8 mouse cellular contexts compared by ENCODE assay signal in the genomic region with DNA sequence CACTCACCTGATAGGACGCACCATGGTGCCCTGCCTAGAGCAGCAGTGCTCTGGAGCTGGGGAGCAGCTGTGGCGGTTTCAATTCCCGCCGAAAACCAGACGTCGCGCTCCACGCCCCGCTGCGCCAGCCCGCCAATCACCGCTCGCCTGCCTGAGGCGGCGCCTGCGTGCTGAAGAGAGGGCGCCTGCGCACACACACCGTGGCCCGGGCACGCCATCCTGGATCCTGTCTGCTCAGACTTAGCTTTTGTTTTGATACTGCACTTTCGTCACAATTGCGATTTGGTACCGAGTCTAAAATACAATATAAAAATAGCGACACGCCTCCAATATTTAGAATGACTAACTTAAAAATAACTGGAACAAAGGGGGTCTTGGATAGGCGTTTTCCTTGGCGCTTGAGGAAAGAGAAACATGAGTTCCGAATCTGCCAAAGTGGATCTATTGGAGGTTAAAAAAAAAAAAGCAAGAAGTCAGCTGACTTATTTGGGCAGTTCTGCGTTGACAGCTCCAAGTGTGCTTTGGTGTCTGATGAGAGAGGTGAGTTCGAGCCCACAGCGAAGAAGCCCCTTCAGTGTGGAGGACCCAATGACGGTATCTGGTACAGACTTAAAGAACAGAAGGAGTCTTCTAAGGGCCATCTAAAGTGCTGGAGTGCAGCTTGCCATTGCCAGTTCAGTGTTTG. TPM values are rescaled to one million over a fixed set of nuclear protein-coding genes. Genes with fewer than 3 reads are reported as not detected.
DNase-seq lines count a peak whose midpoint lies in the region; ATAC-seq and TF ChIP-seq lines count a peak whose summit lies in the region.

A gene (minus strand): TSS at position 101 of the 685 bp plus-strand sequence.
A gene (plus strand): TSS at position 476 of the 685 bp plus-strand sequence.

- H3K9ac ChIP-seq in embryonic facial prominence, embryonic 14.5 days (ENCODE audit: low read depth, low read length): peak within 1 kb of the TSS; percentile 72
- peak within 1 kb of the TSS; percentile 72 for H3K9ac ChIP-seq in heart, adult 2 months (ENCODE audit: low read depth, low read length)
- peak within 1 kb of the TSS; percentile 81 for H3K9ac ChIP-seq in limb, embryonic 13.5 days
- peak within 1 kb of the TSS; percentile 58 for H3K9ac ChIP-seq in midbrain, embryonic 16.5 days (ENCODE audit: low read depth, low read length)

- H3K9me3 ChIP-seq in embryonic facial prominence, embryonic 14.5 days (ENCODE audit: control insufficient read depth, low read length): no peaks in the 10 kb centered on the region
- no peaks in the 10 kb centered on the region for H3K9me3 ChIP-seq in limb, embryonic 13.5 days
- H3K9me3 ChIP-seq in midbrain, embryonic 16.5 days (replicated peaks; ENCODE audit: control insufficient read depth, low read length, poor library complexity, severe bottlenecking): no peaks in the 10 kb centered on the region

- intact Hi-C loops in heart, adult 2 months (cut with DNase I): loop anchor here (2.0 to 5.0 kb wide), 3 partner anchors 91 to 508 kb away; a partner anchor contains a TSS

- peaks cover 2% of the 10 kb centered on the region; the same call in 1 of the 2 replicates for H3K79me2 ChIP-seq in heart, adult 2 months (replicated peaks; ENCODE audit: control insufficient read depth, insufficient read depth, low read length)

- ATAC-seq in embryonic facial prominence, embryonic 14.5 days (ENCODE audit: low read depth): peak; percentile 100
- peak; percentile 99 for ATAC-seq in limb, embryonic 13.5 days (ENCODE audit: low FRiP score, low read depth)
- peak; percentile 98 for ATAC-seq in midbrain, embryonic 16.5 days

- under 1% methylated on average over 32 of the region's 33 CpGs for WGBS in embryonic facial prominence, embryonic 14.5 days
- under 1% methylated on average over 33 of the region's 33 CpGs for WGBS in heart, adult 2 months
- WGBS in limb, embryonic 13.5 days: under 1% methylated on average over 33 of the region's 33 CpGs
- under 1% methylated on average over 33 of the region's 33 CpGs for WGBS in midbrain, embryonic 16.5 days

- peak; percentile 70 for TF ChIP-seq POLR2A in heart, adult 2 months (IDR thresholded peaks at IDR 0.05; ENCODE audit: insufficient read depth, low read depth, low read length)

- TF ChIP-seq CTCF in heart, adult 2 months (IDR thresholded peaks at IDR 0.05): no peak

- H3K36me3 ChIP-seq in embryonic facial prominence, embryonic 14.5 days (ENCODE audit: control insufficient read depth, insufficient read depth, low read length): peaks cover 18% of the 10 kb centered on the region; the same call in 1 of the 2 replicates
- no peaks in the 10 kb centered on the region for H3K36me3 ChIP-seq in heart, adult 2 months (ENCODE audit: control insufficient read depth, insufficient read depth, low read length)
- peaks cover 12% of the 10 kb centered on the region for H3K36me3 ChIP-seq in limb, embryonic 13.5 days
- peaks cover 3% of the 10 kb centered on the region; the same call in 1 of the 2 replicates for H3K36me3 ChIP-seq in midbrain, embryonic 16.5 days (ENCODE audit: control insufficient read depth, insufficient read depth, low read length)

- peak within 1 kb of the TSS; percentile 53; the same call in 1 of the 2 replicates for H3K27ac ChIP-seq in embryonic facial prominence, embryonic 14.5 days (replicated peaks; ENCODE audit: low read depth, low read length)
- peak within 1 kb of the TSS; percentile 98 for H3K27ac ChIP-seq in heart, adult 2 months
- H3K27ac ChIP-seq in limb, embryonic 13.5 days: no peak within 1 kb of the TSS
- peak within 1 kb of the TSS; percentile 56 for H3K27ac ChIP-seq in midbrain, embryonic 16.5 days (ENCODE audit: low read length)

- peaks cover 14% of the 10 kb centered on the region for H3K4me1 ChIP-seq in embryonic facial prominence, embryonic 14.5 days (ENCODE audit: control insufficient read depth, insufficient read depth, low read length)
- peaks cover 2% of the 10 kb centered on the region; the same call in 1 of the 2 replicates for H3K4me1 ChIP-seq in heart, adult 2 months (ENCODE audit: control insufficient read depth, insufficient read depth, low read length)
- peaks cover 28% of the 10 kb centered on the region for H3K4me1 ChIP-seq in limb, embryonic 13.5 days
- H3K4me1 ChIP-seq in midbrain, embryonic 16.5 days (ENCODE audit: control insufficient read depth, insufficient read depth, low read length): peaks cover 17% of the 10 kb centered on the region

- no peaks in the 10 kb centered on the region for H3K27me3 ChIP-seq in embryonic facial prominence, embryonic 14.5 days (replicated peaks; ENCODE audit: control insufficient read depth, insufficient read depth, low read length)
- H3K27me3 ChIP-seq in heart, adult 2 months (ENCODE audit: control insufficient read depth, insufficient read depth, low read length): no peaks in the 10 kb centered on the region
- H3K27me3 ChIP-seq in limb, embryonic 13.5 days: no peaks in the 10 kb centered on the region
- H3K27me3 ChIP-seq in midbrain, embryonic 16.5 days (ENCODE audit: control insufficient read depth, insufficient read depth, low read depth, low read length): no peaks in the 10 kb centered on the region

- H3K4me2 ChIP-seq in embryonic facial prominence, embryonic 14.5 days (ENCODE audit: low read depth, low read length): peak within 1 kb of the TSS; percentile 86
- peak within 1 kb of the TSS; percentile 96 for H3K4me2 ChIP-seq in limb, embryonic 13.5 days (replicated peaks)
- peak within 1 kb of the TSS; percentile 92 for H3K4me2 ChIP-seq in midbrain, embryonic 16.5 days (ENCODE audit: low read length)

- peak; percentile 96 for DNase-seq in 3T3-L1 (ENCODE audit: low read depth, low spot score)
- peak; percentile 86 for DNase-seq in adrenal gland, postnatal 4 days (ENCODE audit: low spot score in 2 of 2)
- peak; percentile 98 for DNase-seq in embryonic facial prominence, embryonic 14.5 days (ENCODE audit: low spot score)
- DNase-seq in heart, adult 2 months: peak; percentile 95 to 97
- DNase-seq in kidney, adult 8-10 months: peak; percentile 93 to 94
- DNase-seq in spleen, postnatal 10 days (ENCODE audit: low spot score in 2 of 2): peak; percentile 88 to 96

- H3K4me3 ChIP-seq in embryonic facial prominence, embryonic 14.5 days (ENCODE audit: low read depth, low read length): peak within 1 kb of the TSS; percentile 62
- peak within 1 kb of the TSS; percentile 72 for H3K4me3 ChIP-seq in heart, adult 2 months
- H3K4me3 ChIP-seq in limb, embryonic 13.5 days: peak within 1 kb of the TSS; percentile 73
- H3K4me3 ChIP-seq in midbrain, embryonic 16.5 days (ENCODE audit: low read depth, low read length): peak within 1 kb of the TSS; percentile 52

- no peak for TF ChIP-seq EP300 in heart, adult 2 months (IDR thresholded peaks at IDR 0.05; ENCODE audit: insufficient read depth, low read depth, low read length)

RNA-seq across cellular contexts. Expression of the first gene that starts in this region (rescaled TPM):
- 10 to 100 TPM; 18.5 to 19.7 TPM for total RNA-seq in adrenal gland, postnatal 4 days (2021)
- 41.3 and 47.6 TPM in 2 replicates for polyA plus RNA-seq in embryonic facial prominence, embryonic 14.5 days (2014; fragmentation: Nextera tagmentation; extraction: Ambion mirVana)
- total RNA-seq in heart, adult 2 months (2021): under 1 TPM; 0.36 to 0.44 TPM
- 0.82 and 2.4 TPM in 2 replicates for polyA plus RNA-seq in heart, adult 2 months (2012; rRNA removed)
- polyA plus RNA-seq in limb, embryonic 13.5 days (2015; fragmentation: Nextera tagmentation; extraction: Ambion mirVana): 54.3 and 63.8 TPM in 2 replicates
- 13.3 and 14.5 TPM in 2 replicates for polyA plus RNA-seq in midbrain, embryonic 16.5 days (2015; fragmentation: Nextera tagmentation; extraction: Ambion mirVana)

RNA-seq across cellular contexts. Expression of the second gene that starts in this region (rescaled TPM):
- total RNA-seq in adrenal gland, postnatal 4 days (2021): 10 to 100 TPM; 20.6 to 23.3 TPM
- 15.2 TPM in 2 replicates for polyA plus RNA-seq in embryonic facial prominence, embryonic 14.5 days (2014; fragmentation: Nextera tagmentation; extraction: Ambion mirVana)
- total RNA-seq in heart, adult 2 months (2021): 10 to 100 TPM; 11.0 to 11.3 TPM
- 3.8 and 8.1 TPM in 2 replicates for polyA plus RNA-seq in heart, adult 2 months (2012; rRNA removed)
- polyA plus RNA-seq in limb, embryonic 13.5 days (2015; fragmentation: Nextera tagmentation; extraction: Ambion mirVana): 17.2 and 18.0 TPM in 2 replicates
- polyA plus RNA-seq in midbrain, embryonic 16.5 days (2015; fragmentation: Nextera tagmentation; extraction: Ambion mirVana): 31.8 and 36.2 TPM in 2 replicates

Comparison
In these comparisons a context has a peak if more than half of its experiments do, and no peak if none do; other contexts are left out.
1. RNA of the first gene that starts in this region (total RNA-seq): 18.5 to 19.7 TPM in adrenal gland, postnatal 4 days; 0.36 to 0.44 TPM in heart, adult 2 months; every median in the first group is over 10 times any median in the second.
2. Peak in every context shown above with its lines, with median percentiles within 50 percentile points of each other: DNase-seq, ATAC-seq, H3K4me2 ChIP-seq, H3K4me3 ChIP-seq and H3K9ac ChIP-seq.